Mouse (Mus musculus) thymus, adult 2 months (tissue): ENCODE data around the gene Cln5.

Experiments used
- CTCF ChIP-seq: fragments of 200-500 bp; IDR thresholded peaks from 2 replicates; pipeline ENCODE4 v1.5.1; 2012; ENCODE audit warnings: mild to moderate bottlenecking, control low read depth, low read length, moderate library complexity, borderline replicate concordance; ENCODE audit not compliant: control insufficient read depth, poor library complexity, insufficient read depth; ENCODE audit errors: extremely low read depth
- POLR2A ChIP-seq: fragments of 200-500 bp; IDR thresholded peaks from 2 replicates; pipeline ENCODE4 v1.6.1; 2012; ENCODE audit warnings: mild to moderate bottlenecking, low read length, control low read depth, moderate library complexity; ENCODE audit not compliant: control insufficient read depth, poor library complexity, insufficient read depth; ENCODE audit errors: extremely low read depth

- TF ChIP-seq CTCF (no peak), POLR2A (no peak)
Observed at GRCm38 (mm10) chr14:103095036-103095435, 25.0 kb downstream of the Cln5 start.
